ENCODE assay signal across 16 mouse cellular contexts in genomic region chr15:67349501-67349900, GRCm38 (mm10).
"Had no signal": no experiment of that assay in that cellular context is flagged by ENCODE, and none has a peak within 500 bp of the region (broad histone marks: within the 10 kb centered on the region; RNA-seq: fewer than 3 reads in every experiment).

No protein-coding gene starts in this region.

- DNase-seq: heart, postnatal 10 days; heart, postnatal 14 days; heart, postnatal 36 days; heart, postnatal 4 days; kidney, adult 11 months; kidney, adult 18-20 months; kidney, adult 2 months; kidney, adult 8-10 months; kidney, adult 9 months; kidney, postnatal 10 days; kidney, postnatal 14 days; kidney, postnatal 25 days; kidney, postnatal 36 days; kidney, postnatal 4 days; layer of hippocampus, adult 9-11 months; layer of hippocampus, postnatal 36 days had no signal
